Mouse (Mus musculus): Measurements from ENCODE around the gene Ptprd. TPM values are rescaled to one million over a fixed set of nuclear protein-coding genes. Genes with fewer than 3 reads are reported as not detected.
A peak's percentile ranks its signal among the peaks of the same experiment; 100 is the strongest.

The Ptprd gene
- 1 to 10 TPM; 5.0 to 6.9 TPM for total RNA-seq (2021)
- long read RNA-seq, experiment 1, partial matches to known transcripts, result 1 of 2 reads
- long read RNA-seq, experiment 1, other reads (novel, unspliced or antisense), result 1 of 2 reads
- long read RNA-seq, experiment 2, partial matches to known transcripts, result 1 of 2 reads
- long read RNA-seq, experiment 2, other reads (novel, unspliced or antisense), result 1 of 2 reads

DNA sequence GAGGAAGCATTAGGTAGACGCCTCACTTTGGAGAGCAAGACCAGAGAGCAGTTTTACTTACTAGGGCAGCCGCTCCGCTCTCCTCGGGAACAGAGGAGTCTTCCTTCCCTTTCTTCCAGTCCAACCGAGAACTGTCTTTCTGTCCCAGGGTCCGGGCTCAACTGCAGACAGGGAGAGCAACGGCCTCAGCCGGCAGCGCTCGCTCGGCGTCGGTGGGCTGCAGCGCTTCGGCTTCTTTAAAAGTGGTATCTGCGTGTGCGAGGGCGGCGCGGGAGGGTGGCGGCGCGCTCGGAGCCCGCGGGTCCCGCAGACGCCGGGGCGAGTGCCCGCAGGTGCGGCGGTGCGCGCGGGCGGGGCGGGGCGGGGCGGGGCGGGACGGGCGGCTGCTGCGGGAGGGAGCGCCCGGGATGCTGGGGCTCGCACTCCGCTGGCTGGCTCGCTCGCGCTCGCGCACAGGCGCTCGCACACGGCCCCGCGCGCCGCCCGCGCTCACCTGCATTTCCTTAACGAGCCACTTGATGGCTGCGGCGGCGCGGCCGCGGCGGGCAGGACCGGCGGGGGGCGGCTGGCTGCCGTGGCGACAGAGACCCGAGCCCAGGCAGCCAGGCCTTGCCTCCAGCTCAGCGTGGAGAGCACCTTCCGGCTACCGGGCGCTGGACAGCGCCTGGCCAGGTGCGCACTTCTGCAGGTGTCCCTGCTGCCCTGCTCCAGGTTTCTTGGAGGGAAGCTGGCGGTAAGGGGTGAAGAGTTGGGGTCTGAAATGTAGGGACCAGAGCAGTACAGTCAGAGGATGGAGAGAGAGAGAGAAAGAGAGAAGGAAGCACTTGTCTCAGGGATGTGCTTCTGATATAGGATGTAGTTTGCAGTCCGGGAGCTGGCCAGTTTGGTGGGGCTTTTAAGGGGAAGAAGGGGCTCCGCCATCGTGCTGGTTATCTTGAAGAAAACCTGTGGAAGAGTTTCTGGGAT, at the start of gene Ptprd:
TSS of gene Ptprd (minus strand) at position 433 of the 966 bp plus-strand sequence.
- no peak within 1 kb of the TSS for H3K27ac ChIP-seq

DNA sequence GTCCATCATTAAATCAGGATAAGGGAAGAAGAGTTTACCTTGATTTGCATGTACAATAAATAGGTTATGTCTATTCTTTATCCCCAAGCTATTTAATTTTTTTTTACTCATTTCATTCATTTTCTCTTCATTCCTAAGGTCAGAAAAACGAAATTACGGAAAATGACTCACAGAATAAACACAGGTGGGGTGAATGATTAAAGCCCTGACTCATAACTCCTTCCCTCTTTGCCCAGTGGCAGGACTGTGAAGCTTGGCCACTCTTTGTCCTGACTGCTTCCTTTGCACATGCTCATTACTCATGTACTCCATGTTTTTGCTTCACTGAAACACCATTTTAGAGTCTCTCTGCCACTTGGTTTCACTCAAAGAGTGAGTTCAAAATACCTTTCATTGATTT, 24.1 kb upstream of the Ptprd start:
- Histone ChIP-seq H3K27ac (no peak overlapping the region), H3K4me3 (no peak overlapping the region)
- no peak for TF ChIP-seq CTCF (IDR thresholded peaks at IDR 0.05)
- DNase-seq, result no peak
- intact Hi-C loops (cut with DNase I), result no loop called here

More for the DNA sequence above, at the start of gene Ptprd:
- peak within 1 kb of the TSS; percentile 59 for H3K4me3 ChIP-seq
- peak; percentile 21 for DNase-seq
- intact Hi-C loops (cut with DNase I), result no loop called here
- no peak for TF ChIP-seq CTCF (IDR thresholded peaks at IDR 0.05)

DNA sequence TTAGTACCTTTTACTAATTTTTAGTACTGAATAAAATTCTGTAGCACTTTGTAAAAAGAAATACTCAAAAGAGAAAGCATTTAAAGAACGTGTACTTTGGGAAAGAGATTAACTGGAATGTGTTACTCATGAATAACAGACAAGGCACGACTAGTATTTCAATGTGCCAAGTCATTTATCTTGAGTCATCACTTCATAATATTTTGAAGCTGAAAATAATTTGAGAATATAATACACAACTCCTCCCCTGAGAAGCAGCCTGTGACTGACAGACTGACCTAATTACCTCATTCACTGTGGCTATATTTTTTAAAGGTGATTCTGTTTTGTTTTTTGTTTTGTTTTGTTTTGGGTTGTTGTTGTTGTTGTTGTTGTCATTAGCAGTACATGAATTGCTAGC, 23.6 kb upstream of the Ptprd start:
- intact Hi-C loops (cut with DNase I), result no loop called here

DNA sequence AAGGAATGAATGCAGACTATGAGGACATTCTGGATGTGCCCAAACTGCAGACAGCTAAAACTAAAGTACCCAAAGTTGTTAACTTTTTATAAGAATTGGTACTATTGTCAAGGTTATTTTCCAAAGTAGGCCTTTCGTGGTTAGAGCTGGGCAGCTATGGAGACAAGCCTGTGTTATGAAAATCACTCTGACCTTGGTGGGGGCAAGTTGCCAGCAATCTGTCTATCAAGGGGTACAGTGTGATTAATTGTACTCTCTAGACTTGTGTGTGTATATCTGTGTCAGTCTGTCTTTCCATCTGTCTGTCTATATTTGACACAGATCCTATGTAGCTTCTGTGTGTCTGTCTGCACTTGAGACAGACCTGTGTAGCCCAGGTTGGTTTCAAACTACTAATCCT, 22.9 kb upstream of the Ptprd start:
- Histone ChIP-seq H3K4me3 (no peak overlapping the region), H3K27ac (no peak overlapping the region)
- intact Hi-C loops (cut with DNase I), result no loop called here
- TF ChIP-seq CTCF (IDR thresholded peaks at IDR 0.05), result no peak
- no peak for DNase-seq

More for the DNA sequence above, 23.6 kb upstream of the Ptprd start:
- DNase-seq, result no peak
- TF ChIP-seq CTCF (IDR thresholded peaks at IDR 0.05), result no peak
- H3K27ac ChIP-seq, result no peak overlapping the region
- no peak overlapping the region for H3K4me3 ChIP-seq

DNA sequence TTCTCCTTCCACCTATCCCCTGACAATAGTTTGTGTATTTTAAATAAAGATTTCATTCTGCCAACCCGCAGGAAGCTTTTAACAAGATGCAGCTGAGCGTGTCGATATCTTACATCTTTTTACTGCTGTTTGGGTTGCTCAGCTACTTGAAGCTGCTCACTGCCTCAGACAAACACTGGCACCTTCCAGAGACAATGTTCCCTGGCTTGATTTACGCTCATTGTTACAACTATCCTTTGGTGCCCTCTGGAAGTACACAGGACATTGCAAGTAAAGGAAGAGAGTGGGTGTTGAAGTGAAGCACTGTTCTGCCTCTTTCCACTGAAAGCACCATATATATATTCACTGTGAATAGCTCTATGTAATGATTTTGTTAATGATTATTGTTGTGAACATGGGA, 2.2 kb upstream of the Ptprd start:
- intact Hi-C loops (cut with DNase I), result no loop called here
- TF ChIP-seq CTCF (IDR thresholded peaks at IDR 0.05), result no peak
- DNase-seq, result no peak
- no peak overlapping the region for H3K4me3 ChIP-seq
- H3K27ac ChIP-seq, result no peak overlapping the region

DNA sequence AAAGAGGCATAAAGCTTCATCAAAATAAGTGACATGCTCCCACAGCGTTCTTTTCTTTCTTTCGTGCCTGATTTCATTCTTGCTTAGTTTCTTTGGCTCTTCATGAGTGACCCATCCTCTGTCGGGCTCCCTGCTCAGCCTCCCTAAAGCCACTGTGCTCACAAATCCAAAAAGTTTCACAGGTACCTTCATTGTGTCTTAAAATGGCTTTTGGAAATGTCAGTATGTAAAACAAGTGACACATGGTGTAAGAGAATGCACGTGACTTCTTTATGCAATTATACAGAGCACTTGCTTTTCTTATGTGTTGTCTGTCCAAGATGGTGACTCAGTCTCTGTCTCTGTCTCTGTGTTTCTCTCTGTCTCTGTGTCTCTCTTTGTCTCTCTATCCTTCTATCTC, 1.2 kb upstream of the Ptprd start:
- no peak for DNase-seq
- H3K4me3 ChIP-seq, result no peak overlapping the region
- H3K27ac ChIP-seq, result no peak overlapping the region
- intact Hi-C loops (cut with DNase I), result no loop called here
- TF ChIP-seq CTCF (IDR thresholded peaks at IDR 0.05), result no peak

DNA sequence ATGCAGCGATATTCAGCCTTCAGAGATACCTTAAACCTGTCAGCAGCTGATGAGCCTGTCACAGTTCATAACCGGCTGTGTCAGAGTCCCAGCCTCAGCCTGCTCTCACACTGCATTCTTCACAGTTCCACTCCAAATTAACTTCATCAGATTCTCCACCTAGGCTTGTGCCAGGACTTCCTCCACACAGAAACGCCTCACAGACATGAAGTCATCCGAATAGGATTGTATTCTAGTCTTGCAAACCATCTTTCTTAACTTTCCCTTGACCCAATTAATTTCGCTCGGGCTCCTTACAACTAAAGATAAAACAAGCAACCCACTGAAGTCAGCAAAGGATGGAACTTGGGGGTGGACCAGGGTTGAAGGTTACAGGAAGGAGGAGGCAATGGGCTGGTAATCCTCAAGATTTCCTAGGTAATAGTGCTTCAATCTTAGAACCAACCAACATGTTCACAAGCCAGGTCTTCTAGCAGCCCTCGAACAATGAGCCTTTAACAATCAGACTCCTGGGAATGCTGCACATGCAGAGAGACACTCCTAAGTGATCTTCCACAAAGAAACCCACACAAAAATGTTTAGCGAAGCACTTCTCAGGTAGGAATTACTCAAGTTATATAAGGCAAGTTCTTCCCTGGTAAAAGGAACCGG, 758 bp downstream of the Ptprd start:
- TF ChIP-seq CTCF (IDR thresholded peaks at IDR 0.05), result no peak
- intact Hi-C loops (cut with DNase I), result no loop called here
- H3K27ac ChIP-seq, result no peak overlapping the region
- H3K4me3 ChIP-seq, result peak overlapping the region; percentile 59
- no peak for DNase-seq

DNA sequence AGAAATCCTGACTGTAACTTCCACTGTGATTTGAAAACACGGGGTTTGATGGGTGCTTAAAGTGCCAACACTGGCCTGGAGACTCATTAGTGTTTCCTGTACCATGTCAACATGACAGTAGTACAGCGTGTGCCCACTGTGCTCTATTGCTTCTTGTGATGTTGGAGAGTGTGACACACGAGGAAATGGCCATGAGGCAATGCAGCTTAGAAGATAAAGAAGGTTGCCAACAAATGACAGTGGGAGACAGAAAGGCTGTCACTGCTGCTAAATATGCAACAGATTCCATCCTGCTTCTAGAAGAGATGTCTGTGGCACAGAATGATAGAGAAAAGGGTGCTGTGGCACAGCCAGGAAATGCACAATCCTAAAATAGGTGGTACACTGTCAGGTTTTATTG, 6.7 kb downstream of the Ptprd start:
- TF ChIP-seq CTCF (IDR thresholded peaks at IDR 0.05), result no peak
- no peak for DNase-seq
- intact Hi-C loops (cut with DNase I), result no loop called here
- Histone ChIP-seq H3K27ac (no peak overlapping the region), H3K4me3 (no peak overlapping the region)

DNA sequence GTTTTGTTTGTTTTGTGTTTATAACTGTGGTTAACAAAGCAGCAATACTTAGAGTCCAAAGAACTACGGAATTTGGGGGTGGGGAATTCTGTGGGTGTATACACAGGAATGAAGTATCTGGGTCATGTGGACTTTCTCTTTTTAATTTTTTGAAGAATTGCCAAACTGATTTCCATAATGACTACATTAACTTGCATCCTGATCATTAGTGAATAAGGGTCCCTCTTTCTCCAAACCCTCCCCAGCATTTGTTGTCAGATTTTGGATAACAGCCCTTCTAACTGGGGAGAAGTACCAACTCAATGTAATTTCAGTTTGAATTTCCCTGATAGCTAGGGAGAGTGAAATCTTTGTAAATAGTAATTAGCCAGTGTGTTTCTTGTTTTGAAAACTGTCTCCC, 43.3 kb downstream of the Ptprd start:
- DNase-seq, result no peak
- TF ChIP-seq CTCF (IDR thresholded peaks at IDR 0.05), result no peak
- intact Hi-C loops (cut with DNase I), result no loop called here
- H3K4me3 ChIP-seq, result no peak overlapping the region
- H3K27ac ChIP-seq, result no peak overlapping the region

DNA sequence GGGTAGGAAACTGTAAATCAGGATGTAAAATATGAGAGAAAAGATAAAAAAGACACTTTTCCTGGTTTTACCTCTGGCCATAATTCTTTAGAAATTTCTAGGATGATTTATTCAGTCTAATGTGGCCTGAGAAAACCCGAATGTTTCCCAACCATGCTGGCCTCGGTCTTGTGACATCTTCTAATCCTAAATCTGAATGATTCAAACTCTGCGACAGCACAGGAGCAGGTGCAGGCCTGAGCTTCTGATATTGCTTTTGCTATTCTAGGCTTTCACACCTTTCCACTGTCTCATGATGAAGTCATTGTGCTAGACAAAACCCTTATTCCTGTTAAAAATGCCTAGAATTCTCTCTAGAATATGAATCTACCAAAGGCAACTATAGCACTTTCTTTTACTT, 51.3 kb downstream of the Ptprd start:
- intact Hi-C loops (cut with DNase I), result no loop called here
- no peak for TF ChIP-seq CTCF (IDR thresholded peaks at IDR 0.05)

DNA sequence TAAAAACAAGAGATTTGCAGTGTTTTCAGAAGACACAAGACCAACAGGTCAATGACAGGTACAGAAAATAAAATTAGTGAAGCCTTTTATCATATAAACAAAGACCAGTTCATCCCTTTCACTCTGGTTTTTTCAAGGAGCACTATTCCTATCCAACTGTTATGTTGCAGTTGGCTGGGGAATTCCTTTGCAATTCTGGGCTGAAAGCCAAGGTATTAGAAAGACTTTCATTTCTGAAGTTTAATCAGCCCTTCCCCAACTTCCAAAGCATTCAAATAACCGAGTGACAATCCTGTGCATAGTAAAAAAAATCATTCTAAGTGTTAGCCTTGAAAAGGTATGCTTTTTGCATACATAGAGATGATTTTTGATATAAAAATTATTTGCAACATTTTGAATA, 61.2 kb downstream of the Ptprd start:
- no peak overlapping the region for H3K27ac ChIP-seq
- TF ChIP-seq CTCF (IDR thresholded peaks at IDR 0.05), result no peak

More for the DNA sequence above, 51.3 kb downstream of the Ptprd start:
- Histone ChIP-seq H3K27ac (no peak overlapping the region), H3K4me3 (no peak overlapping the region)
- no peak for DNase-seq

DNA sequence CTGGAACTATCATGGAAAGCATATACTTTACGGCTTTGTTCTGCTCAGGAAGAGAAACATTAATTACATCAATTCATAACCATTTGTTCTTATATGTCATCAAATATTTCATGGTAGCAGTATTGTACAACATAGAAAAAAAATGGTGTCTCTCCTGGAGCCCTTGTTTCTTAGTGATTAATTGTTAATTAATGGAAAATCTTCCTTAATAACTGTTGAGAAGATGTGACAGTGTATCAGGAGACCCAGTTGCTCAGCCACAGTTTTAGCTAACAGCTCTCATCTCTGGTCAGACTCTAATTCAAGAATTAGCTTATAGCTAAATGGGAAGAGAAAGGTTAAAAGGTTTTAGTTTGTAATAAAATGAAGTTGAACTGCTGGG, 69.0 kb downstream of the Ptprd start:
- intact Hi-C loops (cut with DNase I), result no loop called here
- DNase-seq, result no peak
- no peak overlapping the region for H3K4me3 ChIP-seq
- no peak for TF ChIP-seq CTCF (IDR thresholded peaks at IDR 0.05)
- no peak overlapping the region for H3K27ac ChIP-seq

More for the DNA sequence above, 61.2 kb downstream of the Ptprd start:
- intact Hi-C loops (cut with DNase I), result no loop called here
- no peak for DNase-seq
- H3K4me3 ChIP-seq, result no peak overlapping the region

Data from gastrocnemius, adult 2 months (tissue).